Mouse (Mus musculus): ENCODE measurements around the gene Cab39l.
"Not testable (repeated sequence)": the region's sequence is repeated elsewhere in the genome, so short reads cannot be mapped to it uniquely, and the experiment has no call there.

Cab39l gene

DNA sequence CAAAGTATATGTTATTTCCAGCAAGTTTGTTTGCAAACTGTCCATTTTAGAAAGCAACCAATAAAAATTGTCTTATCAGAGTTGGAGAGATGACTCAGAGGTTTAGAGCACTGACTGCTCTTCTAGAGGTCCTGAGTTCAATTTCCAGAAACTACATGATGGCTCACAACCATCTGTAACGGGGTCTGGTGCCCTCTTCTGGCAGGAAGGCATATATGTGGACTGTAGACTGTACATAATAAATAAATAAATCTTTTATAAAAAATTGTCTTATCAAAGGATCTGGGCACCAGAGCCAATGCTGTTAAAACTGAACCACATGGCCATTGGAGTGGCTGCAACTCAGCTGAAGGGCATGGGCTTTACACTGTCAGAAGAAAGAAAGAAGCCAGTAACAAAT is 149.8 kb downstream of the Cab39l start:
- no peak for DNase-seq

DNA sequence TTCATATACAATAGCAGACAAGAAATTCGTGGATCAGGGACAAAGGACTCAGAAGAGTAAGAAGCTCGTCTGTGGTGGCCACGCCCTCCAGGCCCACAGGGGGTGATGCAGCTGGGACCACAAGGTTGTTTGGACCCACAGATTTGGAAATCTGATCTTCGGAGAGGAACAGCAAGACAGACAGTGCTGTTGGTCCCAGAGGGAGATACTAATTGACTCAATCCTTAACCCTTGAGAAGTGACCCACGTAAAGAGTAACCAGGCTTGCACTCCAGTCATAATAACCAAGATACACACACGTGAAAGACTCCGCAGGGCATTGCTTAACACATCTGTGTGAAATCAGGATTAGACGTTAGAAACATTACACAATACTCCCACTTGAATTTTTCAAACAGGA is 151.1 kb downstream of the Cab39l start:
- no peak for DNase-seq

DNA sequence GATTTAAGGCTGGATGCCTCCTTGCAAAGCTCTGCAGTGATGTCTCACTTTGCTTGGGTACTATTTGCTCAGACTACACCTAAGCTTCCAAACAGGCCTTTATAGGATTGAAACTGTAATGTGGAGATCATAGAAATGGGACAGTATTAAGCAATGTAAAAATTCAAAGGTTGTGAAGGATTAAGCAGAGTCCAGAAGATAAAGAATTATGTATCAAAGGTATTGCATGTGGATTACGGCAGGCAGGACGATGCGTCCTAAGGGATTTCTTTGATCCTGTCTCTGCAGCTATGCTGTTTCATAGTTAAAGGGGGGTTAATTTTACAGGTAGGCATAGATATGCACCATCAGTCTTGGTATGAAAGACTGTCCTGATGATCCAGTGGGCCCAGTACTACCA is 151.8 kb downstream of the Cab39l start:
- no peak for DNase-seq

DNA sequence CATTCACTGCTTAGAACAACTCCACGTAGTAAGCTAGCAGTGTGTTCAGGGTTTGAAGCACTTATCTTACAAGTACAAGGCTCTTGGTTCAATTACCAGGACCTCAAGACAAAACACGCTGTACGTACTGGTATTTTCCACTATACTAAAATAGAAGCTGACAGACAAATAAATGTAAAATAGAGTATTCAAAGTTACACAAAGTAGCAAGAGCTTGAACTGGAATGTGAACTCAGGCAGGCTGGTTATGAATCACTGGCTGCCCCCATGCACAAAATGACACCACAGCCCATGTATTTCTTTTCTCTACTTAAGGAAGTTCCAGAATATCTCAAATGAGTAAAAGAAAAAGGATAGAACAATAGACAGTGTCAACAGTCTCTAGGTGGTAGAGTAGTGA is 154.2 kb downstream of the Cab39l start:
- no peak for DNase-seq

DNA sequence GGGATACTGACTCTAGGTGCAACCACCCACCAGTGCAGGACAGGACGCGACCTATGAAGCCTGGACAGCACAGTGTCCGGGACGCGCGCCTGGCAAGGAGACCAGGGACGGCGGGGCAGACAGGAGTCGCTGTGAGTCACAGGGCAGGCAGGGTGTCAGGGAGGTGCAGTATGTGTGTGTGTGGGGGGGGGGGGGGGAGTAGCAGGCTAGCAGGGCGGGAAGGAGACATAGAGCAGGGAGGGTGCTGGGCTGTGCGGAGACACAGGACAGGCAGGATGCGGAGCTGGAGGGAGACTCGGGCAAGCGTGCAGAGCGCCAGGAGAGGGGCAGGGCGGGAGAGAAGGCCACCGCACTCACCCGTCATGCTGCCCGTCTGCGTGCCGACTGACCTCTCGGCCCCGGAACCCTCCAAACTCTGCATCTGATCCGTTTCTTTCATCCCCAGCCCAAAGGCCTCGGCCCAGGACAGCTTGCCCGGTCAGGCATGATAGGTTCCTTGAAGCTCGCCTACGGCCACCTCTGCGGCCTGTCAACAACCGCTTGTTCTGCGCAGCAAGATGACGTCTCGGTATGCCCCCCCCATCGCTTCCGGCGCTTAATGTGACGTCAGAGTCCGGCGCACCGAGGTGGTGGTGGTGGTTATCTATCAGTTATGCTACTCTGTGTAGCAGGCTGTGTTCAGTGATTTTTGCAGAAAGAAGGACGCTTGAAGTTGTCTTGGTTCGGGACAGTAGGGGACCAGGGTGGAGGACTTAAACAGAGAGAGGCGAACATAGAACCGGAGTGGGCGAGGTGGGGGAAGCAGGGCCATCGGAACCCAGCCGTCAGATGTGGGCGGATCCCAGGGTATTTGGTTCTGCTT is 156.9 kb downstream of the Cab39l start, which contains the start of gene Cdadc1:
Cdadc1 (minus strand) TSS at position 562 of the 862 bp plus-strand sequence.
- peak; percentile 95 for DNase-seq

DNA sequence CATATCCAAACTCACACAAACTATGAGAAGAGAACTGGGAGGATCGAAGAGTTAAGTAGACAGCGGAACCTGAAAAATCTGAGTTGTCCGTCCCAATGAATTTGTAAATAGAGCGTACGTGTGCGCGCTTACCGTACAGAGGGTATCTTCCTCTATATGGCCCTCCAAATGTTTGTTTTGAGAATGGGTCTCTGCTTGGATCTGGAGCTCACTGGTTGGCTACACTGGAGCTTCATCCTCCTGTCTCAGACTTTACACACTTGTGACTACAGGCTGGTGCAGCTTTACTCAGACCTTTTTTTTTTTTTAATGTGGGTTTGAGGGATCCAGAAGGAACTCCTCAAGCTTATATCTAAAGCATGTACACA is 157.5 kb downstream of the Cab39l start:
- DNase-seq, result no peak

DNA sequence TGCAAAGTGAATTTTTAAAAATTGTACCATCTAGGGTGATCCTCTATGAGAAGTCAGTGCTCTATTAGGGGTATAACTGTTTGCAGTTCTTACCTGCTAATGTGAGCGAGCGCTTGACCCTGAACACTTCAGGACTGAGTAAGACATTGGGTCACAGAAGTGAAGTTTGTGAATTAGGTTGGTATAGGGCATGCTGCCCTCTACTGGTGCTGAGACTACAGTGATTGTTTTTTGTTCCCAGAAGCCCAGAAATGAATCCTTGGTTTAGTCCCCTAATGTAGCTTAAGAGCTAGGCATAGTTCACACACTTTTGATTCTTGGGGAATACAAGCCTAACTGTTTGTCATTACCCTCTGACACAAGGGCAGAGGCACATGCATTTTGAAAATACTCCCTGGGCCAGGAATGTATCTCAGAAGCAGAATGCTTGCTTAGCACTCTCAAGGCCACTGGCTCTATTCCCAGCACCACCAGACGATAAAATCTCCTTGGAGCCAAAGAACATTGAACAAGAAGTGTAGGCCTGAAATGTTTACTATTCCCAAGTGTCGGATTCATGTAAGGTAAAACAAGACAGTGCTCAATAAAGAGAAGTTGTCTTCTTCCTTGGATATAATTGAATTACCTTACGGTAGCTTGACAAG is 163.4 kb downstream of the Cab39l start:
- DNase-seq, result no peak

DNA sequence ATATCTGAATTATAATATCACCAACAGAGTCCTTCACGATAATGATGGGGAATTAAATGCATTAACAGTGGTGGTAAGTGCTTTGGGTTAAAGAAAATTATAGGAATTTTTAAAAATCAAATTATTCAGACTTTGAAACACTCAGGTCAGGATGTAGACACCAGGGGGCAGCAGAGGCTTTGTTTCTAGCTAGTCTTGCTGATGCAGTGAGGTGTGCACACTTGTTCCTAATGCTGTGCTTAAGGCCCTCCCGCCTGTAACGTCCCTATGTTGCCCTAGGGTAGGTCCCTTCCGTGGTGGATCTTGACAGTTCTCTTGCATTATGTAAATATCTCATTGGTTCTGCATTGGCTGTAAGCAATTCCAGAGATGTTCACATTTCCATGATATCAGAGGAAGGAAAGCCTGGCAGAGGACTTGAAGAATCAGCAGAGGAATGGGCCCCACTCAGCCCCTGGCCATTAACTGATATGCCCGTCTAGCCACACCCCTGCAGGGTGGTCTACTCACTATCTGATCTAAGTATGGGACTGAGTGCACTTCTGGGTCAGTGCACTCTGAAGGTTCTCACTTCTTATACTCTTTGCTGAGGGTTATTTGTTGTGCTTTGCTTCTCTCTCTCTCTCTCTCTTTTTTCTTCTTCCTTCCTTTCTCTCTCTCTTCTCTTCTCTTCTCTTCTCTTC is 165.0 kb downstream of the Cab39l start:
- no peak for DNase-seq

DNA sequence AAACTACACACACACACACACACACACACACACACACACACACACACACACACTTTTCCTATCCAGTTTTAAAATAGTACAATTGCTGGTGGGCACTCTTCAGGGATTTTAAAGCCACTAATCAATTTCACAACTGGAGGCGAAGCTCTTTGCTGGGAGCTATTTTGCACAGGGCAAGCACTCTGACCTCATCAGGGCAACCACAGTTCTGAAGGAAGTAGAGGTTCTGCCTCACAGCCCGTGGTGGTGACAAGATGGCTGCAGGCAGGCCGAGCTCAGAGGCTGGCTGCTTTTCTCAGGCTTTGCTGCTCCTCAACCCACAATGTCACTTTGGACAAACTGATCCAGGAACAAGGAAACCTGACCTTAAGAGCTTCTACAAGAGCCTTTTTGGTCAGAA is 166.2 kb downstream of the Cab39l start:
- DNase-seq, result no peak

DNA sequence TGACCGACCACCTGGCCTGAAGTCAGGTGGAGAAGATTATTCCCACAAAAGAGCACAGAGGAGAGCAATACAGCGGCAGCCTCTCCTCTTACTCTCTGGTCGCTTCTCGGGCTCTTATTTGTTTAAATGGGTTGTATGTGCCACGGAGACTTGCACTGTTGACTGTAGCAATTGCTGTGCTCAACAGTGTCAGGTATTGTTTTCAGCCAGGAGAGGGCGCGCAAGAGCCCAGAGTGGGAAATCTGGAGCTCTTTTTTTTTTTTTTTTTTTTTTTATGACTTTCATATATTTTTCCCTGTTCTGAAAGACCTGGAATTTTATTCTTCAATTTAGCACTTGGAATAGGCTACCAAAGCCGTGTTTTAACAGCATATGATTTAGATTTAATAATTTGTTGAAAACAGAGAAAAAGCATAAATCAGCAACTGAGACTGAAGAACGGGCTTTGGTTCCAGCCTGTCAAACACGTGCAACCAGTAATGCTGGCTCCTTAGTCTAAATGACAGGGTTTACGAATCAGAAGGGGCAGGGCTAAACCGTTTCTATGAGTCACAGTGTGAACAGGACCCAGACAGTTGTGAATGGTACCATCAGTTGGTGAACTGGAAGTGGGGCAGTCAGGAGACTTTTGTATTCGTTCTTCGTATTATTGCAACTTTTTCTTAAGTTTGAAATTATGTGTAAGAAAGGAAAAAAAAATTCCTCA is 172.3 kb downstream of the Cab39l start:
- DNase-seq, result no peak

DNA sequence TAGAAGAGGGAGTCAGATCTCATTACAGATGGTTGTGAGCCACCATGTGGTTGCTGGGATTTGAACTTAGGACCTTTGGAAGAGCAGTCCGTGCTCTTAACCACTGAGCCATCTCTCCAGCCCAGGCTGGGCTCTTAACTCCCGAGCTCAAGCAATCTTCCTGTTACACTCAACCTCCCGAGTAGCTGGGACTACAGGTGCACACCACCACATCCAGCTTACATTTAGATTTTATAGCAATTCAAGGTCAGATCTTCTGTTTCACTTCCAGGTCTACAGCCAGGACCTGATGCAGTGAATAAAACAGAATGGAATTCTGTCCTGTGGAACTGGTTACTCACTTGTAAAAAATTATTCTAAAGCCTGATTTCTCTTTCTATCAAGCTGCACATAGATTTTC is 173.4 kb downstream of the Cab39l start:
- not testable (repeated sequence) for DNase-seq

DNA sequence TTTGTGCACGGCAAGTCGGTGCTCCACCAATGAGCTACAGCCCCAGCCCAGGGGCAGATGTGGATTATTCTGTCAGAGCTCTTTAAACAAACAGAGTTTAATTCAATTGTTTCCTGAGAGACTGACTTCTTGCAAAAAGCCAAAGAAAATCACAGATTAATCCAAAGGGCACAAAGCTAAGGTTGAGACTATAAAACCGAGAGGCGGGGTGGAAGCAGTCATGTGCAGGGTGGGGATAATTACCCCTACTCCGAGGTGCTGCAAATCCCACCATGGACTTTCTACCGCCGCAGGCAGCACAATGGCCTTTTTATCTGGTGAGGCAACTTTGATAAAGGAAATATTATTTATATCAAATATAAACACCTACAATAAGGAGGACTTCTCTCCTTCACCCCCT is 176.0 kb downstream of the Cab39l start:
- DNase-seq, result no peak

DNA sequence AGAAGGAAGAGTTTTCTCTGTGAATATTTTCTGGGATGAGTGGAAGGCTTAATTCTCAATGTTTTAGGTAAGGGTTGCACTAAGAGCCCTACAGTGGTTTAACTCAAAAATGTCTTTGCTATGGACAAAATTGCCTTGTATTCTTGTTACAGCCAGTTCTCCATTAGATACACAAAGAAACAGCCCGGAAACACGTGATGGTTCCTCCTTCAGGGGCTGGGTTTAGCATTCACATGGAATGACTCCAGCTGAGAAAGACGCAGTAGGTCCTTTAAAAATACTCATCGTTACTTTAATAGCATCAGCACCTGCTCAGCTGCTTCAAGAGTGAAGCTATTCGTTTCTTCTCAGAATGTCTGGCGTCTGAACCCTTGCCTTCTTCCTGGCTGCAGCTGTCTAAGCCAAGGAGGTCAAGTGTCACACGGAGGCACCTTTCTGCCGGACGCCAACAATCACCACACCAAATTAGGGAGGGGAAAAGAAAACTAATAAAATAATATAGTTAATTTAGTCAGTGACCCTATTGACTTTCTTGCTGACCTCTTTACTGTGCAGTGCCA is 183.6 kb downstream of the Cab39l start:
- no peak for DNase-seq

DNA sequence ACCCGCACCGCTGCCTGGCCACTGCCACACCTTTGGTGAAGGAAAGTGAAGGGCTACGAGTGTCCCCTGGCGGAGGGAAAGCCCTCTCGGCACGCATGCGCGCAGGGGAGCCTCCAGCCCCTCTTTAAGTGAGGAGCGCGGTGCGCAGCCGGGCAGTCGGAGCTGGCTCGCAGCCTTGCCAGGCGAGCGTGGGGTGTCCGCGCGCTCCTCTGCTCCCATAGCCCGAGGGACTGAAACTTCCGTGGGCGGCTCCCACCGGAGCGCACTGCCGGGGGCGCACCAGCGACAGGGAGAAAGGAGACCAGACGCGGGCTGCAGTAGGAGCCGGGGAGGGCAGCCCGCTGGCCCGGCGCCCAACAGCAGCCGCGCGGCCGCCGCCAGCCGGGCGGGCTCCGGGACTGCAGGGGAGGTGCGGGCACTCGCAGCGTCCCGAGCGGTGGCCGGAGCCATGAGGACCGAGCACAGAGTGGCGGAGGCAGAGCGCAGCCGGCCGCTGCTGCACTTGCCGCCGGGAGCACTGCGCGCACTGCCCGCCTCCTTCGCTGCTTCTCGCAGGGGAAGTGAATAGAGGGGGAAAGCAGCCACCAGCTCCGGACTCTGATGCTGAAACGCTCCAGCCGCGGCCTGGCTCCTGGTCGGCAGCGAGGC is 184.5 kb downstream of the Cab39l start, which contains the start of gene Shisa2:
Shisa2 (plus strand) TSS at position 151 of the 648 bp plus-strand sequence.
- DNase-seq, result peak; percentile 74

DNA sequence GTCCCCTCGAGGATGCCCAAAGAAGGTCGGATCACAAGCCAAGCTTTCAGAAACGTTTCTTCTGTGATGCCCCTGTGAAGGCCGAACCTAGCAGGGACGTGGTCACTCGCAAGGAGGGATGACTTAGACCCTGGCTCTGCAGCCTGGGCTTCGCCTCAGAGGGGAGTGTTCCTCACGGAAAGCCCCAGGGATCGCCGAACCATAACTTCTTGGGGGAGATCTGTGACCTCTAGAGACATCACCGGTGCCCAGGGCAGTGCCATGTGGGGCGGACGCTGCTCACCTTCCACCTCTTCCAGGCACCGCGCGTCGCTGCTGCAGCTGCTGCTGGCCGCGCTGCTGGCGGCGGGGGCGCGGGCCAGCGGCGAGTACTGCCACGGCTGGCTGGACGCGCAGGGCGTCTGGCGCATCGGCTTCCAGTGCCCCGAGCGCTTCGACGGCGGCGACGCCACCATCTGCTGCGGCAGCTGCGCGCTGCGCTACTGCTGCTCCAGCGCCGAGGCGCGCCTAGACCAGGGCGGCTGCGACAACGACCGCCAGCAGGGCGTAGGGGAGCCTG is 185.1 kb downstream of the Cab39l start:
- DNase-seq, result peak; percentile 40

DNA sequence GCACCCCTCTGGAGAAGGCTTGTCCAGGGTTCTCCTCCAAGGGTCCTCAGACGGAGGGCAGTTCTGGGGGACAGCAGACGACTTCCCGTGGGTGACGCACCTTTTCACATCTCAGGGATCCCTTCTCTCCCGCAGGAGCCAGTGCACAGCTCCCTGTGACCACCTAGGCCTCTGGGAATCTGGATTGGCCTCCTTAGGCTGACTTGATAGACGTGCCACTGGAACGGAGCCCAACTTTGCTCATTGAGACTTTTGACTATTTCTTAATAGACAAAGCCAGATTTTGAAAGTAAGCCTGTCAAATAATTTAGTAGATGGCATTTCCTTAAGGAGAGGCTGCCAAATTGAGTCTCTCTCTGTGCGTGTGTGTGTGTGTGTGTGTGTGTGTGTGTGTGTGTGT is 185.9 kb downstream of the Cab39l start:
- no peak for DNase-seq

DNA sequence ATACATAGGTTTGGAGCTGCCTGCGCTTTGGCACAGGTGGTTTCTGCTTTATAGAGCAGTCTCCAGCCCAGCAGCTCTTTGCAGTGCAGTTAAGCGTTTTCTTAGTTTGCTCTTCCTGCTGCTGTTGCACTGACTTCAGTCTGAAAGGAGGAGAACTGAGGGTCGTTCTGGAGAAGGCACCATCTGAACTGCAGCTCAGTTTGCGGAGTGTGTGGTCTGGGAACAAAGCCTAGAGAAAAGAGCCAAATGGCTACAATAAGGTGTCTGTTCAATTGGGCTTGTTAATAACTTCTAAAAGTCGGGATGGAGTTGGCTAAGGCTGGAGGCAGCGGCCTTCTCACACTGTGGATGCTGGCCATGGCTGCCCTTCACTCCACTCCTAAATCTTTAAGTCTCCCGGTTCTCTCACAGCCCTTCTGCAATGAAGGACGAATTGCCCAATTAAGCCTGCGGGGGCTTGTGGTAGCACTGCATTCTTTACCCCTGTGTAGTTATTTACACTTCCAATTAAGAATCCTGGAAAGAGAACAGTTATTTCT is 186.4 kb downstream of the Cab39l start:
- no peak for DNase-seq

DNA sequence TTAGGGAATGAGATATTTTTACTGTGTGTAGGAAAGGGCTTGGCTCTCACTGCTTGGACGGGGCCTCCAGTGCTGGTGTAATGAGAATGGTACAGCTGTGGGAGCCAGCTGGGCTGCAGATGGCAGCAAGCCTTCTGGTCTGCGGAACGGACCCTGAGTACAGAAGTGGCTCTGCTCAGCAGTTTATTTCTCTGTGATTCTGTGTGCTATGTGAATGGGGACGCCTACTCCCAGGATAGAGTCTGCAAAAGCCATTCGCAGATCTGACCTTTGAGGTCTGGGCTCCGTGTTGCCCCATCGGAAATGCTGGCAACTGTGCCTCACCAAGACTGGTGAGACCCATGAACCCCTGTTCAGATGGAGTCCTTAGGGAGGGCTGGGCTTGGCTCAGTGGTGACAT is 187.1 kb downstream of the Cab39l start:
- DNase-seq, result no peak

DNA sequence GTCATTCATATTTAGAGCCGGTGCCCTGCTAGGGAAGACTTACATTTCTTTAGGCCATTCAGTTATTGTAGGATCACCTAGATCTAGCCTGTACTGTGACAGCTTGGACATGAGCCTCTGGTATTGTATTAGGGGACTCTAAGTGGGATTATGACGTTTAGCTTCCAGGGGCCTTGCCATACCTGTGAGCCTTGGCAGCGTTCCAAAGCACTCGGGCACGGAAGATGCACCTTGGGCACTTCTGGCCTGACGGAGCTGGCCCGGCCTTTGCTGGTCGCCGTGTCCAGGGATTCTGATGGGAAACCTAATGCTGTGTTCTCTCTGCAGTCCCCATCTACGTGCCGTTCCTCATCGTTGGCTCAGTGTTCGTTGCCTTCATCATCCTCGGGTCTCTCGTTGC is 188.5 kb downstream of the Cab39l start:
- DNase-seq, result no peak

DNA sequence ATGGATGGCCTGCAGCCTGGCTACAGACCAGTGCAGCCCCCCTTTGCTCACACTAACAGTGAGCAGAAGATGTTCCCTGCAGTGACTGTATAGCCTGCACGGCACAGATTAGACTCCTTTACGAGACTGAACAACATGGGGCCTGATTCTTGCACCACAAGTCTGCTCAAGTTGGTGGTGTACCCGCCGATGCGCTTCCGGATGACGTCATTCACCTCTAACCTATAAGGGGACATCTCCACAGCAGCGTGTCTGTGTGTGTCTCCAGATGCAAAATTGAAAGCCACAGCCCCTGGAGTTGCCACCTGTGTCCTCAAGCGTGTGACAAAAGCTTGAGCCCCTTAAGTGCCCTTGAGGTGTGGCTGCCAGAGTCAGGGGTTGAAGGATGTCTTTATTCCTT is 189.3 kb downstream of the Cab39l start:
- DNase-seq, result no peak

DNA sequence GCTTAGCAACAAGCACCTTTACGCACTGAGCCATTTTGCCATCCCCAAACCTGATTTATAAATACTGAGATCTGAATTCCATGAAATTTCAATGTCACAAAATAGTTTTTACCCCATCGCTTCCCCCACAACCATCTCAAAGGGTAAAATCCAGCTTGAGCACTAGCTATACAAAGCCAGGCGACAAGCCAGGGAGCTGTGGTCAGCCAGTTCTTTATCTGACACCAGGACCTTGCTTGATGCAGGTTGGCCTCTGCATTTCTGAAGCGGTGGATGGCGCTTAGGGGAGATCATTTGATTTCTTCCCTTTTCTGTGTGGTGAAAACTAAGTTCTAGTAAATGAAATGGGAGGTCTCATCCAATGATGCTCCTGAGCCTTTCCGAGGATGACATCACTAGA is 191.3 kb downstream of the Cab39l start:
- DNase-seq, result no peak
